Mouse (Mus musculus): ENCODE measurements around the gene C2cd3. TPM values are rescaled to one million over a fixed set of nuclear protein-coding genes. Genes with fewer than 3 reads are reported as not detected.

The C2cd3 gene
- polyA plus RNA-seq (2012; rRNA removed): 5.1 and 5.9 TPM in 2 replicates

GRCm38 (mm10) chr7:100371495-100372451 is at the start of gene C2cd3, which contains the start of gene Ppme1:
Gene C2cd3, plus strand, starts transcription at chr7:100372233.
Gene Ppme1, minus strand, starts transcription at chr7:100372307.

DNA sequence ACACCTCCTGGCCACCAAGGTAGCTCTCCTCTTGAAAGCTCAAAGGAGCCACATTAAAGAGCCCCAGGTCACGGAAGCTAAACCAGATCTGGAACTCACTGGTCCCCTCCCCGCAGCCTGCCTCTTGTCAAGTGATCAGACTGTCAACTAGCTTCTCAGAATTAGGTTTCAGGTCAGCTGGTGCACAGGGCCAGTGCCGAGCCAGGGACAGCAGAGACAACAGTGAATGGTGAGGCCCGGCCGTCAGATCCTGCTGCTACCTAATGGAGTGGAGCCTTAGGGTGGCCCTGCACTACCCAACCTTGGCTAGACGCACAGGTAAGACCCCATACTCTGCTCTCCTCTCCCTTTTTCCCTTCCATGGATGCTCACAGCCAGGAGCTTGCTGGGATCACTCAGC is 100.7 kb downstream of the C2cd3 start, which contains the start of gene Ucp3:
Gene Ucp3, plus strand, starts transcription at position 214 of the 400 bp plus-strand sequence.

DNA sequence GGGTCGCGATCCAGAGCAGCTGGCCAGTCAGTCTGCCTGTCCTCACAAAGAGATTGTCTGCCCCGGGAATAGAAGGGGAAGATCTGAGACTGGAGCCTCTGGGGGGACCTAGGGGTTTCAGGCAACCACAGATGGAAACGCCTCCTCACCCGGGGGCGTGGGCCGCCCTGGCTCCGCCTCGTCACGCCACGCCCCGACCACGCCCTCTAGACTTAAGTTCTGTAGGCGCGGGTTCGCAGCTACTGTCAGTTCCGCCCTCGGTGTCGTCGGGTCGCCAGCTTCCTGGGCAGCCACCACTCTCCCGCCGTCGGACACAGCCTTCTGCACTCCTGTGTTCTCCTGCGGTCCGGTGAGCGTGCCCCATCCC is 121.1 kb downstream of the C2cd3 start, which contains the start of gene Ucp2:
Gene Ucp2, plus strand, starts transcription at position 221 of the 367 bp plus-strand sequence.

GRCm38 (mm10) chr7:100514573-100514972 is 142.5 kb downstream of the C2cd3 start, which contains the start of gene Dnajb13:
Gene Dnajb13, minus strand, starts transcription at chr7:100514960.

Other genes with a start within 250 kb of the C2cd3 start
- gene Lipt2, start 213.0 kb upstream of the C2cd3 start, polyA plus RNA-seq (2012; rRNA removed): 3.3 and 8.3 TPM in 2 replicates
- 32.2 and 46.0 TPM in 2 replicates for gene Kcne3, start 195.7 kb upstream of the C2cd3 start, polyA plus RNA-seq (2012; rRNA removed)
- gene Pgm2l1, start 144.8 kb upstream of the C2cd3 start, polyA plus RNA-seq (2012; rRNA removed): 1.2 and 1.3 TPM in 2 replicates
- gene P4ha3, start 86.7 kb upstream of the C2cd3 start, polyA plus RNA-seq (2012; rRNA removed): 0.82 and 1.1 TPM in 2 replicates
- 45.0 and 47.3 TPM in 2 replicates for gene Ppme1, start 74 bp downstream of the C2cd3 start, polyA plus RNA-seq (2012; rRNA removed)
- 0.84 and 1.6 TPM in 2 replicates for gene Ucp3, start 100.8 kb downstream of the C2cd3 start, polyA plus RNA-seq (2012; rRNA removed)
- 804 and 1,013 TPM in 2 replicates for gene Ucp2, start 121.1 kb downstream of the C2cd3 start, polyA plus RNA-seq (2012; rRNA removed)
- 0.12 and 0.16 TPM in 2 replicates for gene Dnajb13, start 142.7 kb downstream of the C2cd3 start, polyA plus RNA-seq (2012; rRNA removed)
- gene Coa4, start 164.8 kb downstream of the C2cd3 start, polyA plus RNA-seq (2012; rRNA removed): 8.1 and 8.5 TPM in 2 replicates
- 9.6 and 15.8 TPM in 2 replicates for gene Rab6a, start 235.2 kb downstream of the C2cd3 start, polyA plus RNA-seq (2012; rRNA removed)
- 2.4 and 4.5 TPM in 2 replicates for gene Mrpl48, start 236.1 kb downstream of the C2cd3 start, polyA plus RNA-seq (2012; rRNA removed)